Mouse (Mus musculus) olfactory bulb, adult 2 months (tissue): ENCODE results near the gene Spint3. TPM values are rescaled to one million over a fixed set of nuclear protein-coding genes. Genes with fewer than 3 reads are reported as not detected.

Experiments used
- H3K27ac ChIP-seq: fragments of 200-500 bp; 2 replicates; pipeline ENCODE4 v1.5.1; 2012; ENCODE audit warnings: low read depth, low read length; ENCODE audit not compliant: insufficient read depth
- H3K4me1 ChIP-seq: fragments of 200-500 bp; 2 replicates; pipeline ENCODE4 v1.6.1; 2012; ENCODE audit warnings: low read length; ENCODE audit not compliant: control insufficient read depth, insufficient read depth
- H3K4me3 ChIP-seq: fragments of 200-500 bp; 2 replicates; pipeline ENCODE4 v1.5.1; 2012; ENCODE audit warnings: mild to moderate bottlenecking, low read depth, low read length, moderate library complexity; ENCODE audit not compliant: insufficient read depth
- CTCF ChIP-seq: fragments of 200-500 bp; IDR thresholded peaks from 2 replicates; pipeline ENCODE4 v1.5.1; 2012; ENCODE audit warnings: low read depth, mild to moderate bottlenecking, low read length, moderate library complexity; ENCODE audit not compliant: insufficient read depth
- POLR2A ChIP-seq: fragments of 200-500 bp; IDR thresholded peaks from 2 replicates; pipeline ENCODE4 v1.6.1; 2012; ENCODE audit warnings: mild to moderate bottlenecking, low read depth, low read length, moderate library complexity; ENCODE audit not compliant: insufficient read depth
- WGBS: fragments of 180-500 bp; shearing (Covaris S2); methylation state at CpG from one replicate; pipeline ENCODE4 v1.1.7; 2018; 5-methylcytosine and 5-hydroxymethylcytosine counted together
- polyA plus RNA-seq: library from polyadenylated mRNA; stranded (reverse); fragments of >200 nt; gene quantifications from 2 replicates; pipeline ENCODE4 v1.2.4, GENCODE M21; 2012; ENCODE audit warnings: low replicate concordance; ENCODE audit not compliant: missing spikeins, insufficient read depth, insufficient read length

Gene Spint3
- polyA plus RNA-seq, 1 experiment = not detected

DNA sequence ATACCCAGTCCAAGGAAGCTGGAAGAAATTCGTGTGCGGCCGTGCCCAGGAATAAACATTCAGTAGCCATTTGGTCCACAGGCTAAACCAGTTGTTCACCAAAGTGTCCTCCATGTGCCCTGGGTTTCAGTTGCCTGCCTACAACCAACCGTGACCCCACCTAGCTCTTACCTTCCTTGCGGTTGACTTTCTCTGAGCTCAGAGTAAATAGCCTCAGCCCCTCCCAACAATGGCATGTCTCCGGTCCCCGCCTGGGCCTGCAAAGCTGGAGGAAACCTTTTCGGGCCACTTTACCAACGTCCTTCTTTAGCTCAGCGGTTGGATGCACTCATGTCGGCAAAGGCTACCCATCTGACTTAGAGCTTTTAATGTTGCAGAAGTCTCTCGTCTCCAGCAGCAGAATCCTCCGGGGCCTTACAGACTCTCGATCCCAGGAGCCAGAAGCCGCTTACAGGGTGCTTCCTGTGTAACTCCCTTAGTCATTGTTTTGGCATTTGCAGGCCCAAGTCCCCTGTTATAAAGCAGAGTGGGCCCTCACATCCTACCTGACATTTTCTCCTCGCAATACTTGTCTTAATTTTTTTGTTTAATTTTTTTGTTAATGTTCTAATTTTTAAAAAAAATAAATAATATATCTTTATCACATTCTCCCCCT, 14.1 kb downstream of the Spint3 start:
- Histone ChIP-seq H3K27ac (no peak overlapping the region), H3K4me3 (no peak overlapping the region), H3K4me1 (peaks cover 6% of the 10 kb centered on the region)
- no peak for TF ChIP-seq POLR2A
- no peak for TF ChIP-seq CTCF
- WGBS = 74% methylated on average over 16 of the region's 16 CpGs

DNA sequence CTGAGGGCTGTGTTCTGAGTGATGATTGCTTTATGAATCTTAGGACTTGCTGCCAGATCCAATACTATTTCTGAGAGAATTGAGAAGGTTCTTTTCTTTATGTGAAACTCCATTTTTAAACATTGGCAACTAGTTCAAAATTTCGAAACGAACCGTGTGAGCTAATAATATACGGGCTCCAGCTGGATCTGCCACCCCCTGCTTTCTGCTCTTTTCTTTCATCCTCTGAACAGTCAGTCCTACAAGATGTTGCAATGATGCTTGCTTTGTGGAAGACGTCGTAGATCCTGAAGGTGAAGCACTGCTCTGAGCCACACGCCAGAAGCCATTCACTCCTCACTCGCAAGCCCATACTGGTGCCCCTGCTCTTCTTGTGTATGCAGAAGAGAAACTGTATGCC, 14.8 kb downstream of the Spint3 start:
- WGBS = 50% methylated on average over 8 of the region's 8 CpGs
- no peak for TF ChIP-seq POLR2A
- TF ChIP-seq CTCF = no peak
- Histone ChIP-seq H3K4me3 (no peak overlapping the region), H3K27ac (no peak overlapping the region), H3K4me1 (peaks cover 3% of the 10 kb centered on the region)

DNA sequence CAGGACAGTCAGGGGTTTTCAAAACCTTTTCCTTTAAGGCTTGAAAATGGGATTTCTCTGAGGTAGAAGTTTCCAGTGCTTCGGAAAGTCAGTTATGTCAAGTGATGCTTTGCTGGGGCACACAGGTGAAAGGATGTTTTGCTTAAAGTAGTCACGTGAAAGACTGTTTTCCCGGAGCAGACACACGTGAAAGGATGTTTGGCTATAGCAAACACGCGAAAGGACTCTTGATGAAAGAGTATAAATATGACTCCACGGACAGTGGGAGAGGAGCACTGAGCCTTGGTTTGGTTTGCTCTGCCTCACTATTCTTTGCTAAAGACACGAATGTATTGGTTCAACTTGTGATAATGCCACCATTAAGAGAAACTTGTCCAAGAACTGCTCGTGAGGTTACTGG, 21.8 kb downstream of the Spint3 start:
- Histone ChIP-seq H3K4me1 (no peaks in the 10 kb centered on the region), H3K27ac (no peak overlapping the region), H3K4me3 (no peak overlapping the region)
- no peak for TF ChIP-seq POLR2A
- WGBS = 89% methylated on average over 9 of the region's 9 CpGs

DNA sequence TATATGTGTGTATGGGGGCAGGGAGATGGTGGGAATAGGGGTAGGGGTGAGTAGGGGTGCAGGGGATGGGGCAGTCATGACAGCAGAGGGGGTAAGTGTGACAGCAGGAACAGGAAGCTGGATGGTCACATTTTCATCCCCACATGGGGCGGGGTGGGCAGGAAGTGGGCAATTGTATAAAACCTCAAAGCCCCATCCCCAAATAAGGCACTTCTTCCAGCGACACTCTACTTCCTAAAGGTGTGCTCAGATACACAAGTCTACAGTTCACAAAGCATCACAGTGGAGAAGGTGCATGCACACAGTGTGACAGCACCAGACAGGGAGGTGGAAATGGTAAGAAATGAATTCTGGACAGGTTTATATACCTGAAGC, 22.4 kb downstream of the Spint3 start:
- no peak overlapping the region for H3K4me3 ChIP-seq
- no peak overlapping the region for H3K27ac ChIP-seq
- TF ChIP-seq POLR2A (no peak), CTCF (no peak)
- 71% methylated on average over 2 of the region's 2 CpGs for WGBS
- no peaks in the 10 kb centered on the region for H3K4me1 ChIP-seq

DNA sequence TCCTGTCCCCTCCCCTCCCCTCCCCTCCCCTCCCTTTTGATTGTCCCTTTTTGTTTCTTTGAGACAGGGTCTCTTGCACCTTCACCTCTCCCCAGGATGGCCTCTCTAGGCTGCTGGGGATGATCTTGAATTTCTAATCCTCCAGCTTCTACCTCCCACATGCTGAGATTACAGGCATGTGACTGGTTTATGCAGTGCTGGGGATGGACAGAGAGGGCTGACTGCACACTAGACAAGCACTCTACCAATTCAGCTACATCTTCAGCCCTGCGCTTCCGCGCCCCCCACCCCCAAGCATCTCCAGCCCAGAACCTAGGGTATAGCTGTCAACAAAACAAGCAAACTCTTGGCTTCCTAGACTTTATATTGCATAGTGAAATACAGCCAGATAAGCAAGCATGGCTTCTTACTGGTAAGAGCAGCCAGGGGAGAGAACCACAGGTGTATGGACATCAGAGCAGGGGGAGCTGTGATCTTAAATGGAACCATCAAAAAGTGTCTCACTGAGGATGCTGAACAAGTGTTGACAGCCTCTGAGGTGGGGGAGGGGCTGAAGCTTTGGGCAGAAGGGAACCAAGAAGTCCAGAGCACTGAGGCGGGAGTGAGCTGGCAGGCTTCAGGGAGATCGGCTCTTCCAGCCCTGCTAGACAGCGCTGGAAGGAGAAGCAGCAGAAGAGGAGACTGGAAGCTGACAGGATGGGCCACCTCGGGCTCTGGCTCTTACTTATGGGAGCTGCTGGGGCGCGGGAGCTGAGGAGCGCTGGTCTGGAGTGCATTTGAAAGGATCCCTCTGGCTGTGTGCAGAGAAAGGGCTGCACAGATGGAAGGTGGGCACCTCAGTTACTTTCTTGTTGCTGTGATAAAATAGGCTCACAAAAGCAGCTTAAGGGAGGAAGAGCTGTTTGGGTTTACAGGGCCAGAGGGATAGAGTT, 23.0 kb downstream of the Spint3 start:
- Histone ChIP-seq H3K27ac (no peak overlapping the region), H3K4me3 (no peak overlapping the region), H3K4me1 (no peaks in the 10 kb centered on the region)
- TF ChIP-seq POLR2A (no peak), CTCF (no peak)
- 20% methylated on average over 10 of the region's 10 CpGs for WGBS

DNA sequence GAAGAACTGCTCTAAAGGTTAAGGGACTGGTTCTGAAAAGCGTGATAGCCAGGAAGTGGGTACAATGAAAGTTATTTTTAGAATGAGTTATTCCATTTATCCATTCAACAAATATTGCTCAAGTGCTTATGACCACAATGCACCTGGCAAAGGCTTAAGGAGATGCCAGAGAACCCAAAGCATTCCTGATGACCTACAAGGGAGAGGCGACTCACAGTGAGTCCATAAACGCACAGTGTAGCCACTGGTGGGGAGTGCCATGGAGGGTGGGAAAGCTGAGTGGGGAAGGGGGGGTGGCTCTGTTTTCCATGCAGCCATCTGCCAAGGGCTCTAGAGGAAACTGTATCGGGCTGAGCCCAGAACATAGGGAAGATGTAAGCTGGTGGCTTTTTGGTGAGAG, 23.9 kb downstream of the Spint3 start:
- WGBS = 36% methylated on average over 4 of the region's 4 CpGs
- H3K4me3 ChIP-seq = no peak overlapping the region
- TF ChIP-seq CTCF = no peak
- no peak for TF ChIP-seq POLR2A

DNA sequence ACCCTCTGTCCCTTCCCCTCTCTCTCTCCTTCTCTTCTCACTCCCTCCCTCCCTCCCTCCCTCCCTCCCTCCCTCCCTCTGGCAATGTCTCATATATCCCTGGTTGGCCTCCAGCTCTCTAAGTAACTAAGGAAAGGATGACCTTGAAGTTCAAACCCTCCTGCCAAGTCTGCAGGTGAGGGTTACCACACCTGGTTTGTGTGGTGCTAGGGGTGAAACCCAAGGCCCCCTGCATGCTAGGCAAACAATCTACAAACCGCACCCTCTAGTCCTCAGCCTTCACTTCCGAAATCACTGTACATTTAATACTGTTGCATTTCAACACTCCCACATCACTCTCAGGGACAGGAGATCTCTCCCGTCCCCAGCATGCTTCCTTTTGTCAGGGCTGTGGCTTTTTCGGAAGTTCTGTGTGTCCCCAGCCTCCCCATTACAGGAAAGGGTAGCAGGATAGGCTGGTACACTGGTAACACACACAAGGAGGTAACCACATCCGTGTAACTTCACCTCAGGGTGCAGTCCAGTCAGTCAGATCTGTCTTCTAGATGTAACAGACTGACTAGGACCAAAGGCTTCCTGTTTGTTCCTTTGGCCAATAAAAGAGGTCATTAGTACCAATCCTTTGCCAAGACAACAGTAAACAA, 28.7 kb downstream of the Spint3 start:
- WGBS = 61% methylated on average over 5 of the region's 5 CpGs
- no peak for TF ChIP-seq CTCF
- H3K4me3 ChIP-seq = no peak overlapping the region
- no peaks in the 10 kb centered on the region for H3K4me1 ChIP-seq
- no peak overlapping the region for H3K27ac ChIP-seq

More for the DNA sequence above, 23.9 kb downstream of the Spint3 start:
- no peaks in the 10 kb centered on the region for H3K4me1 ChIP-seq
- no peak overlapping the region for H3K27ac ChIP-seq

DNA sequence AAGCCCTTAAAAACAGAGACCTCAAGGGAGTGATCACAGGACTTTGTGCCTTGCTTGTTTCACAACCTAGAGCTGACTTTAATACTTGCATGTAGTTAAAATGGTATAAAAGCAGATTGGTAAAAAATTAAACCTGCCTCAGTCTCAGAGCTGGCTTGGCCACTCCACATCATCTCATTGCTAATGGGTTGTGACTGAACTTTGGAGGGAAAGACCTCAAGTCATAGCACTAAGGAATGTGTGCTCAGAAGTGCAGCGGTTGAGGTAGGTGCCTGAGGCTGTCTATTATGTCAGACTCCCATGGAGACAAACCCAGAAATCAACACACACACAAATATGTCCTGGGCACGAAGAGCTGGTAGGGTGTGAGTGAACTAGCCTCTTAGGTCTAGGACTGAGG, 29.5 kb downstream of the Spint3 start:
- TF ChIP-seq POLR2A (no peak), CTCF (no peak)
- WGBS = 60% methylated on average over 2 of the region's 2 CpGs
- no peak overlapping the region for H3K4me3 ChIP-seq

DNA sequence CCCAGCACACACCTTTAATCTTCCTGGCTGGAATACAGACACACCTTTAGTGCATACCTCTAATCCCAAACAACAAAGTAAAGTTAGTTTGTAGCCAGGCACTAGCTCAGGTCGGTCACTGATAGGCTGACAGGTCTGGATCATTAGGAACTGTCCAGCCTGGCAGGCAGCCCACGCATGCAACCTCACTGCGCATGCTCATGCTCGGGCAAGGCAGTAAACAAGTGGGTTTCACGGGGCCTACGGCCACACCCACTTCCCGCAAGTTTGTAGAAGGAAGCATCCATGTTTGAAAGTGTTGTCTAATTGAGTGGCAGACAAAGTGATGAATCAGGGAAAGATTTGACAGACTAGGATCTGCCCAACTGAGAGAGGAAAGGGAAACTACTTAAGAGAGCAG, 30.7 kb downstream of the Spint3 start:
- no peaks in the 10 kb centered on the region for H3K4me1 ChIP-seq
- WGBS = 81% methylated on average over 7 of the region's 7 CpGs
- TF ChIP-seq CTCF = no peak
- no peak for TF ChIP-seq POLR2A
- H3K4me3 ChIP-seq = no peak overlapping the region
- H3K27ac ChIP-seq = no peak overlapping the region

More for the DNA sequence above, 29.5 kb downstream of the Spint3 start:
- Histone ChIP-seq H3K27ac (no peak overlapping the region), H3K4me1 (no peaks in the 10 kb centered on the region)
